Mouse (Mus musculus) kidney, adult 18-20 months (tissue): Measurements from ENCODE around the gene Prkce.
A peak's percentile ranks its signal among the peaks of the same experiment; 100 is the strongest.

Experiments
- DNase-seq: peaks from one replicate; pipeline ENCODE4 v3.0.0; 2021

Gene Prkce

DNA sequence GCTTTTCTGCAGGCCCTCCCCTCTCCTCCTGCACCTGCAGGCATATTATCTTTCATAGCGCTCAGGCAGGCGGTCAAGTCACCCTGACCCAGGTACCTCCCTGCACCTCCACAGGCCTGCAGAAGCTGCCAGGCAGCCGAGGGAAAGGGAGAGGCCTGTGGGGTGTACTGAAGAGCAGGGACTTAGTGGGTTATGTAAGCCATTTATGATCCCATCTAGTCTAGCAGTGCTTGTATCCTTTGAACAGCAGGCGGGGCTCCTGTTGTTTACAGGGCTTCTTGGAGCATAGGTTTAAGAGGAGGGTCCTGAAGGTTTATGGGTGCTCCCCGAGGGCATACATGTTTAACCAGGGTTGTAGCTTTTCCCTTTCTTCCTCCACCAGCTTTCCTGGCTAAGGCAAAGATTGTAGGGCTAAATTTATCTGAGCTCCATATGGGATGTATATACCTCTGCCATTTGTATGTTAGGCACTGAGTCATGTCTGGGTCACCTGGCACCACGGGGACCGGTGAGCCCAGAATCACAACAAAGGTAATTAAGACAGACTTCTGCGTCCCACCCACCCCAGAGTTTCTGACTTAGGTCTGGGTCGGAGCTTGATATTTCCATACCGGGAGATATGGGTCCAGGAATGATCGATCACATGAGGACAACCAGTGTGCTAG lies 96.5 kb downstream of the Prkce start:
- DNase-seq, result no peak

GRCm38 (mm10) chr17:86266051-86266450 lies 98.5 kb downstream of the Prkce start:
- no peak for DNase-seq

GRCm38 (mm10) chr17:86267126-86267760 lies 99.7 kb downstream of the Prkce start:
- no peak for DNase-seq

GRCm38 (mm10) chr17:86269639-86270038 lies 102.1 kb downstream of the Prkce start:
- no peak for DNase-seq

DNA sequence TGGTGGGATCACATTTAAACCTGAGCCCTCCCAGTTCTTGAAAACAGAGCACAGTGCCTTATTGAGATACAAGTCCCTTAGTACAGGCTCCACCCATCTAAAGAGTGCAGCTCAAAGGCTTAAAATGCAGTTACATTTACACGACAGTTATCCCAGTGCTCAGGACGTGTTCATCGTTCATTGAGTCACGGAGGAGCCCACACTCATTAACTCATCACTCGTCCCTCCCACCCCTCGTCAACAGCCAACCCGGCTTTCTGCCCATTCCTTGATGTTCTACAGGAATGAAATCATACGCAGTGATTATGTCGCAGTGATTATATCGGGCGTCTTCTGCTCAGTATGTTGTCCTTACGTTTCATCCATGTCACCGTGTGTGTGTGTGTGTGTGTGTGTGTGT lies 102.9 kb downstream of the Prkce start:
- DNase-seq, result no peak

DNA sequence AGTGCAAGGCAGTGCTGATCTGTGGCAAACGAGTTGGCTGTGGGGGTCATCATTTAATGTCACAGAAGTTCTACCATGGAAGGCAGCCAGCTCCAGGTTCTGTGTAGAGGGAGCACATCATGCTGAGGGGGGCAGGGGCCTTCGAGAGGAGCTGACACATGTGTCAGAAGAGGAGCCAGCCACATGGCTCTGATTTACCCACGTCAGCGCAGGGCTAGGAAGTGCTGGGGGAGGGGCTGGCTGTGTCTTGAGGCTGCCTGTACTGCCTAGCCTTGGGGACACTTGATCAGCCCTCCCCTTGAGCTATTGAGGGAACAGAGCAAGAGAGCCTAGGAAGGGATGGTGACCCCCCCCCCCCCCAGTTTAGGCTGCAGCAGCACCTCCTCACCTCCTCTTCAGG lies 103.7 kb downstream of the Prkce start:
- no peak for DNase-seq

GRCm38 (mm10) chr17:86272961-86273360 lies 105.4 kb downstream of the Prkce start:
- DNase-seq, result no peak

DNA sequence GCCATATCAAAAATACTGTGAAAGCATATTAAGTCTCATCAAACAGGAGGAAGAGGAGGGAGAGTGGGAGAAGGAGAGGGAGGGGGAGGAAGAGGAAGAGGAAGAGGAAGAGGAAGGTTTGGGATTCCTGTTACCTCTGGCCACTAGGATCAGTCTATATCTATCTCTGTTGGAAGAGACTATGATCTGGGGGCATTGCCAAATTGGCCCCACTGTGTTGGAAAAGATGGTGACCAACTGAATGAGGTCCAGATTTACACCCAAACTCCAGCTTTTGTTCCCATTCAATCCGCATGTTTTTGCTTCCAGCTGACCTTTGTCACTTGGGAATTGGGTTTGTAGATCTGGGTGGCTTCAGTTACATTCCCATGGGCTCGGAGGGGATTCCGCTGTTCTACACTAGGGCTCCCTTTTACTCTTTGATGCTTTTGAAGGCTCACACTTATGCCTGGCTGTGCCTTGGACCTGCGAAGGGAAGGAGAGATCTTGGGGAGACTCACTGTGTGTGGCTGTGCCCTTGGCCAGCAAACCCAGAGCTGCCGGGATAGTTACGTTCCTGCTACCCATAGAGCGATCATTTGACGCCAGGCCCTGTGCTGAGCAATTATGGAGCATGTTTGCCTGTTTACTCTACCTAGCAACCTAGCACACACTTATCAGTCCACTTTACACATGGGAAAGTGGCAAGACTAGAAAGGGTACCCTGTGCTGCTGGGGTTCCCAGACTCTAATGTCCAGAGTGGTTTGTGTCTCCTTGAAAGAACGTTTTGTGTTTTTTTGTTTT lies 106.2 kb downstream of the Prkce start:
- no peak for DNase-seq

GRCm38 (mm10) chr17:86274350-86274744 lies 106.8 kb downstream of the Prkce start:
- DNase-seq, result no peak

GRCm38 (mm10) chr17:86276381-86276780 lies 108.8 kb downstream of the Prkce start:
- DNase-seq, result no peak

GRCm38 (mm10) chr17:86277032-86277798 lies 109.6 kb downstream of the Prkce start:
- DNase-seq, result no peak

DNA sequence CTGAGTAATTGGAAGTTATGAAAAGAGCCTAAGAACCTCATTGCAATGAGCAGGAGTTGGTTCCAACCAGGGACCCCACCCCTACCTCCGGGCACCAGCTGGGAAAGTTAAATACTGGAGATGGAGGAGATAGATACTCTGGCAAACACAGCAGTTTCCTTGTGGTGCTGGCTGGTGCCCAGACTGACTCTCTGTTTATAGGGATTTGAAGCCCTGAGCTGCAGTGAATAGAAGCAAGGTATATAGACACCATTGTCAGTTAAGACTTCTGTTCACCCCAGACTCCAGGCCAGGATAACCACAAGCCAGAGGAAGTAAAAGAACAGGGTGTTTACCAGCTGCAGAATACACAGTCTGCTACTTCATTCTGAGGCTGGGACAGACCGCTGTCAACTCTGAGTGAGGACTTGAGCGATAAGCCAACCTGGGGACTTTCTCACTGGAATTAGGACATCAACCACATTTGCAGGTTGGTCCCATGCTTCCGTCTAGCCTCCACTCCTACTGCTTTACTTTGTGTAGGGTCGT lies 110.5 kb downstream of the Prkce start:
- no peak for DNase-seq

DNA sequence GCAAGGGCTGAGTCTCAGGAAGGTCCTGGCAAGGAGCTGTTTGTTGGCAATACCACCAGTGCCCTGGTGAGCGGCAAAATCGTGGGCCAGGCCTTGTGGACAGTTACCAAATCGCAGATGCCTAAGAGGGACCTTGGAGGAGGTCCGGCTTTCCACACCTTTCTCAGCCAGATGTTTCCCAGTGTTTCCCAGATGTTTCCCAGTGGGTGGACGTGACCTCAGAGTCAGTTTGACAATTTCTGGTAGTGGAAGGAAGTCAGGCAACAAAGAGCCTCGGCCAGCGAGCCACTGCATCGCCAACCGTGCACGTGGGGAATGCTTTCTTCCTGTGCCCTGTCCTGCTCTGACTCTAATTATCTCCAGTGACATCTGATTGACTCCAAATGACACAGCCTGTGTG lies 112.2 kb downstream of the Prkce start:
- no peak for DNase-seq

- DNase-seq, result no peak
Measured at GRCm38 (mm10) chr17:86283741-86284140, 116.2 kb downstream of the Prkce start.

GRCm38 (mm10) chr17:86285058-86285457 lies 117.5 kb downstream of the Prkce start:
- DNase-seq, result no peak

DNA sequence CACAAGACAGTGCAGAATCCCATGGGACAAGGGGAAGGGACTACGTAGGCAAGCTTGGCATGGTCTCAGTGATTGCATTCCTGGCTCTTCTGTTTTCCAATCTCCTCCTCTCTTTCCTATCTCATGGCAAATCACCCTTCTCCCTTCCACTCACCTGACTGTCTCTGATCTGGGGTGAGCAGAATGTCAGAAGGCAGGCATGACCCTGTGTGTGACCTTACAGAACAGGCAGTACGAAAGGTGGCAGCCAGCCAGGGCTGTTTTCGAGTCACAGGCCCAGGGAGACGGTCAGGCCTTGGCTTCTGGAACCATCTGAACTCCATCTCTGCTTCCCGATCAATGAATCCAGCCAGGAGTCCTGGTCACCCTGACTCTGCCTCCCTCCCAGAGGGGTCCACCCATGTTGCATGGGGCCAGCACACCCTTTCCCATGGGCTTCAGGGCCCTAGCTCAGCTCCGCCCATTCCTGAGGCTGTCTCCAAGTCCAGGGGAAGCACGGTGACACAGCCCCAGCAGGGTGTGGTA lies 119.2 kb downstream of the Prkce start:
- DNase-seq, result peak; percentile 81

DNA sequence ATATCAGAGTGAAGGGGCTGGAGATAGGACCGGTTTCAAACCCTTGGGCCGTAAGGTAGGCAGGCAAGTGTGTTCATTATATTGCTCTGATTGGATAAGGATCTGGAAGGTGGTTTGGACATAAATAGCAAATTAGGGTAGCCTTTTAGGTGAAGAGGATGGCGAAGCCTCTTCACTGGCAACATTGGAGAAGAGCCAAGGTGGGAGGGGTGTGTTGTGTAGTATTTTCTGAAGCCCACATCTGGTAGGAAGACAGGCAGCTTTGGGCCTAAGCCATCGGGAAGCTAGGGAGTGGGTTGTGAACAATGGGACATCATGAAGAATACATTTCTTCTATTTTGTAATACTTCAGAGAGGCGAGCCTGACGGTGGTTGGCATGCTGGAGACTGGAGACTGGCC lies 125.1 kb downstream of the Prkce start:
- DNase-seq, result no peak

DNA sequence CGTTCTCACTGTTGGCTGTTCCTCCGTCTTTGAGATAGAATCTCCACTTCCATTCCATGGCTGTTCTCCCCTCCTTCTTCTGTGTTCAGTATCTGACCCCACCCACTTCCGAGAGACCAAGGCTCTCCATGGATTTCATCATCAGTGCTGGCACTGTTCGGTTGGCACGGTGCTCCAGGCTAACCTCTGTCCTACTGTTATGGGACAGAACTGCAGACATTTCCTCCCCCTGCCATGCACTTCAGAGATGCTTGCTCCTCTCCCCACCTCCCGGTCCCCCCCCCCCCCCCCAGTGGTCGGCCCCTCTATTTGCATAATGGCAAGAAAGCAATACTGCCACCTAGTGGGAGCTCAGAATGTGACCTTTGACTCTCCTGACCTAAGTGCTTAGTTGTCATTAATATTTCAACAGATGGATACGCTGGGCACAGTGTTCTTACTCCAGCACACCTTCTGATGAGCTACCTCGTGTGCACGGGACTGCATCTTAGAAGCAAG lies 125.7 kb downstream of the Prkce start:
- DNase-seq, result peak; percentile 71

DNA sequence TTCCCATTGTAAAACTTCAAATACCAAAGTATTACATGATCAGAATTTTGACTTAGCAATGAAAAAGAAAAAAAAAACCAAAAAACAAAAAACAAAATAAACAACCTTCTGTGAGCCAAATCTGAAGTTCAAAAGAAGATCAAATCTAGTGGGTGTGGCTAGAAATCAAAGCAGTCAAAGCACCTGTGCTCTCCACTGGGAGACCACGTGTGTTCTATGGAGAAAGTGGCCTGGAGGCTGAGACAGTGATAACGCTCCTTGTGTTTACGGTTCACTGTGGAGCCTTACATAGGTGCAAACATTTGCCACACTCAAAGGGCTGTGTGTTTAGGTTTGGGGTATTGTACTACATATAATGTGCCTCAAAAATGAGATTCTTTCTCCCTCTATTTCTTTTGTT lies 132.0 kb downstream of the Prkce start:
- DNase-seq, result no peak

DNA sequence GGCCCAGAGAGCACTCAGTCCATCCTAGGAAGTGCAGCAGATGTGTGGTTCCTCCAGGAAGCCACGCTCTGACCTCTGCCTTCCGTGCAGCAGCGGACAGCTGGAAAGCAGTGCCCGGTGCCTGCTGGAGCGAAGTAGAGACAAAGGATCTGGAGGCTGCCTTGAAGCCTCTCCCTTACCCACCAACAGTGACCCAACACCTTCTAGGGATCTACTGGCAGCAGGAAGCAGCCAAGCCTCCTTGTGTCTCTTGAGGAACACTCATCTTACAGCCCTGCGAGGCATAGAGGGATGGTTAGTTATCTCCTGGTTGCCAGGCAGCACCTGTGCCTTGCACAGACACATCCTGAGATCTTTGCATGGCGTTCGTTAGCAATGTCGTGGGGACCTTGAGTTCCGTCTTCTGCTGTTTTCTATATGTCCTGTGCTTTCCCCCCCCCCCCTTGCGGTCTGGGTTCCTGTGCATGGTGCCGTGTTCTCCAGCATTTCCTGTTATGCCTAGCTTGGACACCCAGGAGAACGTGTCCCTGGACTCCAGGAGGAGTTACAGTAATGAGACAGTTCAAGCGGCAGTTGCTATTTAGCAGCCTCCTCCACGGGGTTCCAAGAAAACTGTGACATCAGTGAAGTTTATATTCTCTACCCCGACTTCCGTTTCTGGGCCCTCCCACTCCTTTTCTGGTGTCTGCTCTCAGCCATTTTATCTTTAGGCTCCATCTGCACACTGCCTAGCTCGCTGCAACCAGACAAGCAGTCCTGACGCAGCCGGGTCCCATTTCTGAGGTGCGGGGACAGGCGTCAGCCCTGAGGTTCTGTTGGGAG lies 133.4 kb downstream of the Prkce start:
- DNase-seq, result peak; percentile 29

DNA sequence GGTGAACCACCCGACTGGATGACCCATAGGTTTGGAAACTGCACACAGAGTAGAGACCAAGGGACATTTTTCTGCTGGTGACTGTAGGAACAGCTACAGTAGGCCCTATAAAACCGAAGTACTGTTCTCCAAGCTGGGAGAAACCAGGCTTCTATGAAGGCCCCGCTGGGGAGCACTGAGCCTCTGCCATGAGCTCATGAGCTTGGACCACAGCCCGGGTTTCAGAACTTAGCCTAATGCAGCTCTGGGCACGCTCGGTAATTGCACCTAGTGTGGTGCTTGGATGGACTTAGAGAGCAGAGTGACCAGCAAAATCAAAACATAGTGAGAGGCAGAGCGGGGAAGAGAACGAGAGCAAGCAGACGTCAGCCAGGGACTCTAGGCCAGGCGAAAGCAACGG lies 134.7 kb downstream of the Prkce start:
- DNase-seq, result peak; percentile 19

DNA sequence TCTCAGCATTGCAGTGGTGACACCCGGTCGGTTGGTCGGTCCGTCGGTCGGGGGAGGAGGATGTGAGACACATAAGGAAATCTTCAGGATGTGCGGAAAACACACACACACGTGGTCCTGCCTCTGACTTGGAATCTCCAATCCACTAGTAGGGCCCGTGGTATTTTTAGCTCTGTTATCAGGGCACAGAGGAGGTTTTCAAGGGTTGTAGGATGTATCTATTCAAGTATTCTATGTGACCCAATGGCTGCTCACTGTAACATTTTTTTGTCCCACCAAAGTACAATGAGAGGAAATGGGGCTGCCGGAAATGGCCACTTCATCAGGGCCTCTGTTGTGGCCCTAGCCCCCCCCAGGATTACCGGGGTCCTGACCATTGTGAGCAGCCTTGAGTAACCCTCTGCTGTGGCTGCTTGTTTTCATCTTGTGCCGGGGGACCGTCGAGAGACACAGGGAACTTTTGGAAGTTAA lies 135.3 kb downstream of the Prkce start:
- DNase-seq, result peak; percentile 29
